Mouse (Mus musculus) thymus, postnatal 4 days (tissue): ENCODE results near the gene H2-Q6.
"Not testable (repeated sequence)": the region's sequence is repeated elsewhere in the genome, so short reads cannot be mapped to it uniquely, and the experiment has no call there.

ENCODE experiments used
- DNase-seq: peaks from one replicate; pipeline ENCODE4 v3.0.0; 2021

The H2-Q6 gene

GRCm38 (mm10) chr17:35435577-35435976 is 10.9 kb downstream of the H2-Q6 start:
- not testable (repeated sequence) for DNase-seq

DNA sequence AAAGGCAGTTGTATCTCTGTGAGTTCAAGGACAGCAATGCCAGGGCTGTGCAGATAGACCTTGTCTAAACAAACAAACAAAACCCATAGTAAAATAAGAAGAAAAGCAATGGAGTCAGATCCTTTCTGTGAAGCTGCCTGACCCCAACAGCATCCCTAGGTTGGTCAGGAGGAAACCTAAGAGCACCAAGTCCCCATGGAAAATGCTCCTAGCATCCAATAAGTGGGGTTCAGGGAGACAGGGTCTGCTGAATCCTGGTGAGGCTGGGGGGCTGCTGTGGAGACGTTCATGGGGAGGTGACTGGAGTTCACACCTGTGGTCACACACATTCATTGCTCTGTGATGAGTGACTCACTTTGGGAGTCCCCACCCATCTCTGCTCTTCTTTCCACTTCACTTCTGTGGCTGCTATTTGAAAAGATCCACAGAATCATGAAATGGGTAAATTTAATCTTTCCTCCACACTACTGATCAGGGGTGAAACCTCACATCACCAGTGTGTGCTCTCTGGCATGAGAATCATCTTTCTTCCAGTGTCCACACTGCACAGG is 12.8 kb downstream of the H2-Q6 start:
- not testable (repeated sequence) for DNase-seq

DNA sequence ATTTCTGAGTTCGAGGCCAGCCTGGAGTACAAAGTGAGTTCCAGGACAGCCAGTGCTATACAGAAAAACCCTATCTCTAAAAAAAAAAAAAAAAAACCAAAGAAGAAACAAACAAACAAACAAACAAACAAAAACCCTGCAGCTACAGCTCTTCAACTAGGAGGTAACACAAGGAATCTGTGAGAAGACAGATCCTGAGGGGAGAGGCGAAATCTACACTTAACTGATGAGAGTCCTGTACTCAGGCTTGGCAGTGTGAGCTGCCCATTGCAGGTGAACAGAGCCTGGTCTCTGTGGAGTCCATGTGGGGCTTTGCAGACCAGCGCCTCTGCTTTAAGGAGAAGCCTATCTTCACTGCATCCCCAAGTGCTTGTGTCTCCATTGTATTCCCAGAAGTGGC is 13.7 kb downstream of the H2-Q6 start:
- not testable (repeated sequence) for DNase-seq

DNA sequence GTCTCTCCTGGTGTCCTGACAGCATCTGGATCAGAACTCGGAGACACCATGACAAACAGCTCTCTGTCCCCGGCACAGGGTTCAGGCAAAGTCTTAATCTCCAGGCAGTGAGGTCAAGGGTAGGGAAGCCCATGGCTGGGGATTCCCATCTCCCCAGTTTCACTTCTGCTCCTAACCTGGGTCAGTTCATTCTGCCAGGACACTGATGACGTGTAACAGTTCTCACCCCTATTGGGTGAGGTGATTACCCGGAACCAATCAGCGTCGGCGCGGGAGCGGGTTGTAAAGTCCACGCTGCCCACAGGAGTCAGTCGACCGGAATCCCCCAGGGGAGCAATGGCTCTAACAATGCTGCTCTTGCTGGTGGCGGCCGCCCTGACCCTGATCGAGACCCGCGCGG is 14.2 kb downstream of the H2-Q6 start, which contains the start of gene H2-Q7:
Gene H2-Q7 (plus strand): TSS at position 271 of the 400 bp plus-strand sequence.
- DNase-seq: peak; percentile 45

GRCm38 (mm10) chr17:35439295-35439747 is 14.7 kb downstream of the H2-Q6 start:
- DNase-seq: peak; percentile 25

DNA sequence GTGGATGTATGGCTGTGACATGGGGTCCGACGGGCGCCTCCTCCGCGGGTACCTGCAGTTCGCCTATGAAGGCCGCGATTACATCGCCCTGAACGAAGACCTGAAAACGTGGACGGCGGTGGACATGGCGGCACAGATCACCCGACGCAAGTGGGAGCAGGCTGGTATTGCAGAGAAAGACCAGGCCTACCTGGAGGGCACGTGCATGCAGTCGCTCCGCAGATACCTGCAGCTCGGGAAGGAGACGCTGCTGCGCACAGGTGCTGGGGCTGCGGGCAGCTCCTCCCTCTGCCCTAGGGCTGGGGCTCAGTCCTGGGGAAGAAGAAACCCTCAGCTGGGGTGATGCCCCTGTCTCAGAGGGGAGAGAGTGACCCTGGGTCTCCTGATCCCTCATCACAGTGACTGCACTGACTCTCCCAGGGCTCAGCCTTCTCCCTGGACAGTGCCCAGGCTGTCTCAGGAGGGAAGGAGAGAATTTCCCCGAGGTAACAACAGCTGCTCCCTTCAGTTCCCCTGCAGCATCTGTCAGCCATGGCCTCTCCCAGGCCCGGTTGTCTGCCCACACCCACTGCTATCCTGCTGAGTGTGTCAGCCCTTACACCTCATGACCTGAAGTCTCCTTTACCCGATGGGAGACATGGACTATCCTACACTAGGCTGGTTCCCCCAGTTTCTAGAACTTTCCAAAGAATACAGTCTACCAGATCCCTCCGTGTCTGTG is 15.4 kb downstream of the H2-Q6 start:
- DNase-seq: not testable (repeated sequence)

GRCm38 (mm10) chr17:35442376-35442775 is 17.7 kb downstream of the H2-Q6 start:
- DNase-seq: not testable (repeated sequence)

- not testable (repeated sequence) for DNase-seq
Observed at GRCm38 (mm10) chr17:35444510-35444909, 19.9 kb downstream of the H2-Q6 start.

DNA sequence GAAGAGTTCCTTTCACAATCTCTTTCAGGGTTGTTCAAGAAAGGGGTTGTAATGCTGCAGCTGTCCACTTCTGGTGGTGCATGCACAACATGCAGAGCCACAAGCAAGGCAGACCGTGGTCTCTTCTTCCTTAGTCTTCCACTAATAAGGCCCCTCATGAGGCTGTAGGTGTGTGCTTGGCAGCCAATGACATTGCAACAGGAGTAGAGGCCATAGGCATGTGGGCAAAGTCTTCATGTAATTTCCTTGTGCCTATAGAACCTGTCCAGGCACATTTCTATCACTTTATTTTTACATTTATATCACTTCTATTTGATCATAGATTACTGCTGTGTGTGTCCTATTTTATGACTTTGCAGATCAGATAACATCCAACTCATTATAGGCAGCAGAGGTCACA is 33.6 kb downstream of the H2-Q6 start:
- not testable (repeated sequence) for DNase-seq

DNA sequence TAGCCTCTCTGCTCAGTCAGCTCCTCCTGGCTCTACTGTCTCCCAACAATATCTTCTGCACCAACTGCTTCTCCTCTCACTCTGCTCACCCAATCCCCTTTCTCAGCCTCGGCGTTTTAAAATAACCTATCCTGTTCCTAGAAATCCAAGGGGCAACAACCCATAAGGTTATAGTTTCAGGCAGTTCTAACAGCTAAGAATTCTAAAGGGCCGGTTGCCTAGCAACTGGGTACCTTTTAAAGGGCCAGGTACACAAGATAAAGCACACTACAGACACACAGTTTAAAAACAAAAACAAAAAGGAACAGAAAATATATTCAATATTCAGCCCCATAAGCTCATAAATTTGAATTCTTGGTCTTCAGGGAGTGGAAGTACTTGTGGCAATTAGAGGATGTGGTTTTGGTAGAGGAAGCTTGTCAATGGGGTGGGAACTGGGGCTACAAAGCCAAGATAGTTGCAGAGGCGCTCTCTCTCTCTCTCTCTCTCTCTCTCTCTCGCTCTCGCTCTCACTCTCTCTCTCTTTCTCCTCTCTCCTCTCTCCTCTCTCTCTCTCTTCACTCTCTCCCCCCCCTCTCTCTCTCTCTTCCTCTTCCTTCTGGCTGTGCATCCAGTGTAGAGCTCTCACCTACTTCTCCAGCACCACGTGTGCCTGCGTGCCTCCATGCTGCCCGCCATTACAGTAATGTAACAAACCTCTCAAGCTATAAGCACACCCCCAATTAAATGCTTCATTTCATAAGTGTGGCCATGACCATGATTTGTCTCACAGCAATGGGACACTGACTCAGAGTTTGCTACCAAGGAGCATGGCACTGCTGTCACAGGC is 36.1 kb downstream of the H2-Q6 start:
- DNase-seq: not testable (repeated sequence)

DNA sequence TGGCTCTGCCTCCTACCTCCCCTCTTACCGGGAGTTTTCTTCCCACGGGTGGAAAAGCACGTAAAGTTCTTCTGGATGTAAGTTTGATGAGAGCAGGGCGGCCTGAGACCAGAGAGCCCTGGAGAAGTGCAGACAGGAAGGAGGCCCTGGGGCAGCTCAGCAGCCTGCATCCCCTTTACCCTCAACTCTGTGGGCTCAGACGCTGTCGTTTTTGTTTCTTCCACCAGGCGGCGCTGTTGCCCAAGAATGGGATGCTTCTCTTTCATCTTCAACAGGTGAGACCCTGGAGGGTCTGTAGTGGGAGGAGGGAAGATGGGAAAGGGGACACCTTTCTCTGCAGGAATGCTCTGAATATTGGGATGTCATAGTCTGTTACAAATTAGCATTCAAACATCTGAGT is 41.0 kb downstream of the H2-Q6 start:
- peak; percentile 55 for DNase-seq

- DNase-seq: not testable (repeated sequence)
Observed at GRCm38 (mm10) chr17:35468936-35469335, 44.3 kb downstream of the H2-Q6 start.

- peak; percentile 25 for DNase-seq
Observed at GRCm38 (mm10) chr17:35469842-35470751, 45.4 kb downstream of the H2-Q6 start, which contains the start of gene H2-Q10. Gene H2-Q10, plus strand, starts transcription at chr17:35470089.
